Mouse (Mus musculus) heart, embryonic 16.5 days (tissue): ENCODE results near the gene Rrh. TPM values are rescaled to one million over a fixed set of nuclear protein-coding genes. Genes with fewer than 3 reads are reported as not detected.
A peak's percentile ranks its signal among the peaks of the same experiment; 100 is the strongest.
"Not testable (repeated sequence)": the region's sequence is repeated elsewhere in the genome, so short reads cannot be mapped to it uniquely, and the experiment has no call there.

Experiments used
- ATAC-seq: fragments of 200-750 bp; cut with Nextera tagmentation; replicated peaks from 2 replicates; pipeline ENCODE4 v1.8.0; 2017; ENCODE audit warnings: moderate number of reproducible peaks; ENCODE audit not compliant: insufficient read depth, low FRiP score; ENCODE audit errors: extremely low read depth
- H3K27ac ChIP-seq: fragments of 300-500 bp; sonication (generic); 2 replicates; pipeline ENCODE4 v1.5.1; 2014; ENCODE audit warnings: mild to moderate bottlenecking, low read length, control low read depth, moderate library complexity
- H3K27me3 ChIP-seq: fragments of 300-500 bp; sonication (generic); 2 replicates; pipeline ENCODE4 v1.6.1; 2014; ENCODE audit warnings: low read length, mixed read lengths; ENCODE audit not compliant: control insufficient read depth, insufficient read depth
- H3K36me3 ChIP-seq: fragments of 300-500 bp; sonication (generic); 2 replicates; pipeline ENCODE4 v1.6.1; 2014; ENCODE audit not compliant: control insufficient read depth, insufficient read depth
- H3K4me1 ChIP-seq: fragments of 300-500 bp; sonication (generic); 2 replicates; pipeline ENCODE4 v1.6.1; 2014; ENCODE audit warnings: low read length, mixed read lengths; ENCODE audit not compliant: control insufficient read depth, insufficient read depth
- H3K4me2 ChIP-seq: fragments of 300-500 bp; sonication (generic); 2 replicates; pipeline ENCODE4 v1.6.1; 2014; ENCODE audit warnings: low read depth, mild to moderate bottlenecking, control low read depth, low read length
- H3K4me3 ChIP-seq: fragments of 300-500 bp; sonication (generic); 2 replicates; pipeline ENCODE4 v1.5.1; 2014; ENCODE audit warnings: mild to moderate bottlenecking, control low read depth, low read length
- H3K9ac ChIP-seq: fragments of 300-500 bp; sonication (generic); 2 replicates; pipeline ENCODE4 v1.6.1; 2014; ENCODE audit warnings: low read length, control low read depth
- H3K9me3 ChIP-seq: fragments of 300-500 bp; sonication (generic); replicated peaks from 2 replicates; pipeline ENCODE4 v1.6.1; 2016; ENCODE audit warnings: low read length; ENCODE audit not compliant: control insufficient read depth
- WGBS: fragments of 180-500 bp; shearing (Covaris S2); extraction: QIAGEN DNeasy Blood & Tissue Kit; methylation state at CpG from one replicate; pipeline ENCODE4 v1.1.7; 2014; 5-methylcytosine and 5-hydroxymethylcytosine counted together
- polyA plus RNA-seq: library from polyadenylated mRNA; unstranded; fragments of >200 nt; fragmentation: Nextera tagmentation; extraction: Ambion mirVana; gene quantifications from 2 replicates; pipeline ENCODE4 v1.2.1, GENCODE M21; 2015

Rrh gene
- polyA plus RNA-seq, 1 experiment from 2014 or later = 0.08 TPM

- Histone ChIP-seq H3K9me3 (no peaks in the 10 kb centered on the region), H3K4me2 (no peak overlapping the region), H3K27me3 (no peaks in the 10 kb centered on the region), H3K36me3 (no peaks in the 10 kb centered on the region), H3K4me1 (peaks cover 3% of the 10 kb centered on the region; the same call in 1 of the 2 replicates), H3K9ac (no peak overlapping the region), H3K4me3 (no peak overlapping the region), H3K27ac (no peak overlapping the region)
- ATAC-seq = no peak
- 72% methylated on average over 4 of the region's 4 CpGs for WGBS
Observed at GRCm38 (mm10) chr3:129766106-129766505, 56.3 kb downstream of the Rrh start.

- H3K9me3 ChIP-seq, H3K9ac ChIP-seq, H3K27ac ChIP-seq, H3K27me3 ChIP-seq, H3K4me1 ChIP-seq, H3K4me2 ChIP-seq, H3K4me3 ChIP-seq, H3K36me3 ChIP-seq, ATAC-seq: not testable (repeated sequence)
- 96% methylated on average over 1 of the region's 1 CpGs for WGBS
Observed at GRCm38 (mm10) chr3:129757599-129757998, 64.8 kb downstream of the Rrh start.

- WGBS = 9% methylated on average over 20 of the region's 20 CpGs
- H3K4me3 ChIP-seq = peak within 1 kb of the TSS; percentile 46
- peaks cover 4% of the 10 kb centered on the region; the same call in 1 of the 2 replicates for H3K27me3 ChIP-seq
- H3K4me2 ChIP-seq = peak within 1 kb of the TSS; percentile 66
- peak within 1 kb of the TSS; percentile 63; the same call in 1 of the 2 replicates for H3K27ac ChIP-seq
- H3K4me1 ChIP-seq = peaks cover 8% of the 10 kb centered on the region; the same call in 1 of the 2 replicates
- H3K9me3 ChIP-seq = peaks cover 2% of the 10 kb centered on the region; the same call in 1 of the 2 replicates
- peak within 1 kb of the TSS; percentile 53 for H3K9ac ChIP-seq
- ATAC-seq = peak; percentile 87
- no peaks in the 10 kb centered on the region for H3K36me3 ChIP-seq
Observed at GRCm38 (mm10) chr3:129754650-129755604, 67.5 kb downstream of the Rrh start, which contains the start of gene Egf. TSS of gene Egf (minus strand) at chr3:129755316.

Other genes starting within 250 kb of the Rrh start
- gene Egf, start 67.3 kb downstream of the Rrh start, polyA plus RNA-seq = 2.0 and 2.7 TPM in 2 replicates
- gene Lrit3, start 18.6 kb downstream of the Rrh start, polyA plus RNA-seq = not detected in 2 replicates
- gene Gar1, start 8.8 kb upstream of the Rrh start, polyA plus RNA-seq = 35.0 and 42.0 TPM in 2 replicates
- 2.3 and 2.5 TPM in 2 replicates for gene Cfi, start 13.3 kb upstream of the Rrh start, polyA plus RNA-seq
- gene Pla2g12a, start 56.0 kb upstream of the Rrh start, polyA plus RNA-seq = 65.8 and 76.6 TPM in 2 replicates
- 61.7 and 66.6 TPM in 2 replicates for gene Casp6, start 78.8 kb upstream of the Rrh start, polyA plus RNA-seq
- gene Mcub, start 147.6 kb upstream of the Rrh start, polyA plus RNA-seq = 7.4 and 12.4 TPM in 2 replicates
- gene Sec24b, start 239.0 kb upstream of the Rrh start, polyA plus RNA-seq = 24.7 and 25.8 TPM in 2 replicates